Mouse (Mus musculus) MEL (cell line): ENCODE data around the gene Ltbp3. TPM values are rescaled to one million over a fixed set of nuclear protein-coding genes. Genes with fewer than 3 reads are reported as not detected.

Source experiments
- DNase-seq: peaks from one replicate; pipeline ENCODE4 v3.0.0; 2011; ENCODE audit warnings: low read depth, low spot score
- H3K27ac ChIP-seq: 2 replicates; pipeline ENCODE4 v1.5.1; 2012; ENCODE audit warnings: low read depth, mild to moderate bottlenecking, control low read depth, low read length, moderate library complexity; ENCODE audit not compliant: control insufficient read depth
- H3K27me3 ChIP-seq, 2 experiments: fragments of 150-350 bp in 1 of 2; sonication (generic) in 1 of 2; 2 replicates each; pipeline ENCODE4 v1.6.1; 2012; ENCODE audit warnings: low read length in 2 of 2, mild to moderate bottlenecking in 2 of 2, improper control_type of control experiment in 1 of 2, moderate library complexity in 1 of 2; ENCODE audit not compliant: insufficient read depth in 2 of 2, control insufficient read depth in 1 of 2
- H3K36me3 ChIP-seq, 2 experiments: 2 replicates each; pipeline ENCODE4 v1.6.1; 2012 to 2014; ENCODE audit warnings: low read length in 2 of 2, improper control_type of control experiment in 1 of 2, inconsistent platforms in 1 of 2, mild to moderate bottlenecking in 1 of 2; ENCODE audit not compliant: insufficient read depth in 2 of 2, control insufficient read depth in 1 of 2
- H3K4me1 ChIP-seq, 2 experiments: fragments of 150-350 bp in 1 of 2; sonication (generic) in 1 of 2; 2 replicates each; pipeline ENCODE4 v1.6.1; 2012; ENCODE audit warnings: low read length in 2 of 2, improper control_type of control experiment in 1 of 2, mild to moderate bottlenecking in 1 of 2; ENCODE audit not compliant: insufficient read depth in 2 of 2, control insufficient read depth in 1 of 2
- H3K4me3 ChIP-seq, 2 experiments: fragments of 150-350 bp in 1 of 2; sonication (generic) in 1 of 2; 2 replicates each; pipeline ENCODE4 v1.5.1; 2012; ENCODE audit warnings: low read depth in 2 of 2, low read length in 2 of 2, mild to moderate bottlenecking in 2 of 2, moderate library complexity in 2 of 2, control low read depth in 1 of 2, improper control_type of control experiment in 1 of 2; ENCODE audit not compliant: control insufficient read depth in 1 of 2, insufficient read depth in 1 of 2
- H3K79me2 ChIP-seq: 2 replicates; pipeline ENCODE4 v1.6.1; 2012; ENCODE audit warnings: mild to moderate bottlenecking, low read length, moderate library complexity; ENCODE audit not compliant: control insufficient read depth, poor library complexity, insufficient read depth
- H3K9ac ChIP-seq: 2 replicates; pipeline ENCODE4 v1.6.1; 2012; ENCODE audit warnings: low read depth, mild to moderate bottlenecking, control low read depth, low read length, moderate library complexity; ENCODE audit not compliant: control insufficient read depth, poor library complexity, severe bottlenecking
- H3K9me3 ChIP-seq: fragments of 150-350 bp; sonication (generic); replicated peaks from 2 replicates; pipeline ENCODE4 v1.6.1; 2012; ENCODE audit warnings: mild to moderate bottlenecking, low read length, improper control_type of control experiment, moderate library complexity; ENCODE audit not compliant: insufficient read depth
- CHD1 ChIP-seq: IDR thresholded peaks from 2 replicates; pipeline ENCODE4 v1.6.1; 2012; ENCODE audit warnings: low read depth, mild to moderate bottlenecking, inconsistent platforms, low read length, improper control_type of control experiment
- CHD2 ChIP-seq: IDR thresholded peaks from 2 replicates; pipeline ENCODE4 v1.6.1; 2011; ENCODE audit warnings: low read length, improper control_type of control experiment
- CTCF ChIP-seq, 3 experiments: IDR thresholded peaks in 2 of 3; conservative IDR thresholded peaks in 1 of 3; 2 replicates each; pipeline ENCODE4 v1.5.1; 2011 to 2012; ENCODE audit warnings: low read length in 3 of 3, low read depth in 2 of 3, mild to moderate bottlenecking in 2 of 3, improper control_type of control experiment in 1 of 3, inconsistent platforms in 1 of 3, mixed read lengths in 1 of 3, moderate library complexity in 1 of 3; ENCODE audit not compliant: control insufficient read depth in 1 of 3, insufficient read depth in 1 of 3, poor library complexity in 1 of 3, severe bottlenecking in 1 of 3
- E2F4 ChIP-seq: IDR thresholded peaks from 2 replicates; pipeline ENCODE4 v1.6.1; 2011; ENCODE audit warnings: low read depth, low read length, improper control_type of control experiment, borderline replicate concordance
- ELF1 ChIP-seq: IDR thresholded peaks from 2 replicates; pipeline ENCODE4 v1.6.1; 2014; ENCODE audit warnings: low read depth, mild to moderate bottlenecking, inconsistent platforms, low read length, improper control_type of control experiment, moderate library complexity
- ETS1 ChIP-seq: IDR thresholded peaks from 2 replicates; pipeline ENCODE4 v1.6.1; 2012; ENCODE audit warnings: low read depth, mild to moderate bottlenecking, inconsistent platforms, low read length, improper control_type of control experiment, moderate library complexity
- GABPA ChIP-seq: IDR thresholded peaks from 2 replicates; pipeline ENCODE4 v1.6.1; 2012; ENCODE audit warnings: low read depth, mild to moderate bottlenecking, inconsistent platforms, low read length, improper control_type of control experiment, moderate library complexity
- GATA1 ChIP-seq: IDR thresholded peaks from 2 replicates; pipeline ENCODE4 v1.6.1; 2011; ENCODE audit warnings: low read depth, low read length, improper control_type of control experiment
- JUND ChIP-seq: IDR thresholded peaks from 2 replicates; pipeline ENCODE4 v1.6.1; 2011; ENCODE audit warnings: low read depth, mild to moderate bottlenecking, improper control_type of control experiment, low read length
- KAT2A ChIP-seq: conservative IDR thresholded peaks from 2 replicates; pipeline ENCODE4 v1.6.1; 2012; ENCODE audit warnings: low read depth, low read length, improper control_type of control experiment, inconsistent platforms
- MAFK ChIP-seq: IDR thresholded peaks from 2 replicates; pipeline ENCODE4 v1.6.1; 2011; ENCODE audit warnings: low read depth, mild to moderate bottlenecking, low read length, improper control_type of control experiment, borderline replicate concordance
- MAX ChIP-seq: IDR thresholded peaks from 2 replicates; pipeline ENCODE4 v1.6.1; 2011; ENCODE audit warnings: low read length, improper control_type of control experiment
- MEF2A ChIP-seq: IDR thresholded peaks from 2 replicates; pipeline ENCODE4 v1.6.1; 2014; ENCODE audit warnings: low read depth, mild to moderate bottlenecking, inconsistent platforms, low read length, improper control_type of control experiment; ENCODE audit not compliant: poor library complexity, insufficient replicate concordance, severe bottlenecking; ENCODE audit errors: extremely low read depth
- MYB ChIP-seq: IDR thresholded peaks from 2 replicates; pipeline ENCODE4 v1.6.1; 2011; ENCODE audit warnings: mild to moderate bottlenecking, low read depth, low read length, improper control_type of control experiment
- MYC ChIP-seq: IDR thresholded peaks from 2 replicates; pipeline ENCODE4 v1.6.1; 2011; ENCODE audit warnings: low read depth, mild to moderate bottlenecking, low read length, improper control_type of control experiment, moderate library complexity
- NELFE ChIP-seq: IDR thresholded peaks from 2 replicates; pipeline ENCODE4 v1.6.1; 2011; ENCODE audit warnings: low read depth, low read length, improper control_type of control experiment
- SMC3 ChIP-seq: IDR thresholded peaks from 2 replicates; pipeline ENCODE4 v1.6.1; 2011; ENCODE audit warnings: low read depth, low read length, improper control_type of control experiment
- TAL1 ChIP-seq: IDR thresholded peaks from 2 replicates; pipeline ENCODE4 v1.6.1; 2012; ENCODE audit warnings: mild to moderate bottlenecking, inconsistent platforms, low read length, moderate library complexity, mixed read lengths
- TBP ChIP-seq: IDR thresholded peaks from 2 replicates; pipeline ENCODE4 v1.8.0; 2011; ENCODE audit warnings: low read depth, low read length, improper control_type of control experiment
- TCF12 ChIP-seq: IDR thresholded peaks from 2 replicates; pipeline ENCODE4 v1.6.1; 2014; ENCODE audit warnings: low read depth, mild to moderate bottlenecking, inconsistent platforms, low read length, improper control_type of control experiment, moderate library complexity
- USF1 ChIP-seq: IDR thresholded peaks from 2 replicates; pipeline ENCODE4 v1.6.1; 2014; ENCODE audit warnings: low read depth, mild to moderate bottlenecking, inconsistent platforms, low read length, improper control_type of control experiment, moderate library complexity
- USF2 ChIP-seq, 2 experiments: IDR thresholded peaks; 2 replicates each; pipeline ENCODE4 v1.6.1; 2011 to 2012; ENCODE audit warnings: improper control_type of control experiment in 2 of 2, low read length in 2 of 2, borderline replicate concordance in 1 of 2, inconsistent platforms in 1 of 2, low read depth in 1 of 2, mild to moderate bottlenecking in 1 of 2; ENCODE audit not compliant: insufficient read depth in 1 of 2
- ZMIZ1 ChIP-seq: IDR thresholded peaks from 2 replicates; pipeline ENCODE4 v1.6.1; 2012; ENCODE audit warnings: low read depth, mild to moderate bottlenecking, inconsistent platforms, low read length, improper control_type of control experiment, moderate library complexity
- polyA plus RNA-seq, 2 experiments: library from polyadenylated mRNA; stranded (reverse) in 1 of 2; unstranded in 1 of 2; fragments of >175 nt in 1 of 2; fragments of >200 nt in 1 of 2; gene quantifications; 2 replicates each; pipeline versions ENCODE4 v1.2.1 to v1.2.4; 2012; ENCODE audit warnings: low replicate concordance in 2 of 2, low read depth in 1 of 2; ENCODE audit not compliant: insufficient read length in 2 of 2, insufficient read depth in 1 of 2, missing spikeins in 1 of 2
- total RNA-seq: library from RNA; depleted of rRNA; stranded (reverse); fragments of 300-350 nt; gene quantifications from 2 replicates; pipeline ENCODE4 v1.2.3, GENCODE M21; 2012

Gene Ltbp3
- total and polyA plus RNA-seq, 3 experiments, result 0.39 TPM; not detected in 2

DNA sequence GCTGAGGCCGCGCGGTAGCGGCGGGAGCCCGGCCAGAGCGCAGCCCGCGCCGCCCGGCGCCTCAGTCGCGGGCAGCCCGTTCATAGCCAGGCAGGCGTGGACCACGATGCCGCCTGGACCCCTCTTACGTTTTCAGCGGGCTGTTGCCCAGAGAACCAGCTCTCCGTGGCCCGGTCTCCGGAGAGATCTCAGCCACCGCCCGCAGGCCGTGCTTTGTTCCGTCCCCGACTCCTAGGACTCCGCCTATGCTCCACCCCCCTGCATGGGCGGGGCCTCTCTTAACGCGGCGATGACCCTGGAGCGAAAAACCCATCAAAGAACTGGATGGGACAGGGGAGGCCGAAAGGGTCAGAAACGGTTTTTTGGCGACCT, 11.3 kb upstream of the Ltbp3 start, which contains the start of gene Fam89b (continued):
- TF ChIP-seq KAT2A (no peak), MYB (no peak), ELF1 (peak; percentile 62; the same call in 1 of the 2 replicates), MEF2A (no peak), TAL1 (no peak), E2F4 (no peak), NELFE (peak; percentile 72), JUND (no peak), TBP (peak; percentile 58), MAX (peak; percentile 38; the same call in 1 of the 2 replicates), GABPA (no peak), USF1 (no peak), MYC (no peak)

DNA sequence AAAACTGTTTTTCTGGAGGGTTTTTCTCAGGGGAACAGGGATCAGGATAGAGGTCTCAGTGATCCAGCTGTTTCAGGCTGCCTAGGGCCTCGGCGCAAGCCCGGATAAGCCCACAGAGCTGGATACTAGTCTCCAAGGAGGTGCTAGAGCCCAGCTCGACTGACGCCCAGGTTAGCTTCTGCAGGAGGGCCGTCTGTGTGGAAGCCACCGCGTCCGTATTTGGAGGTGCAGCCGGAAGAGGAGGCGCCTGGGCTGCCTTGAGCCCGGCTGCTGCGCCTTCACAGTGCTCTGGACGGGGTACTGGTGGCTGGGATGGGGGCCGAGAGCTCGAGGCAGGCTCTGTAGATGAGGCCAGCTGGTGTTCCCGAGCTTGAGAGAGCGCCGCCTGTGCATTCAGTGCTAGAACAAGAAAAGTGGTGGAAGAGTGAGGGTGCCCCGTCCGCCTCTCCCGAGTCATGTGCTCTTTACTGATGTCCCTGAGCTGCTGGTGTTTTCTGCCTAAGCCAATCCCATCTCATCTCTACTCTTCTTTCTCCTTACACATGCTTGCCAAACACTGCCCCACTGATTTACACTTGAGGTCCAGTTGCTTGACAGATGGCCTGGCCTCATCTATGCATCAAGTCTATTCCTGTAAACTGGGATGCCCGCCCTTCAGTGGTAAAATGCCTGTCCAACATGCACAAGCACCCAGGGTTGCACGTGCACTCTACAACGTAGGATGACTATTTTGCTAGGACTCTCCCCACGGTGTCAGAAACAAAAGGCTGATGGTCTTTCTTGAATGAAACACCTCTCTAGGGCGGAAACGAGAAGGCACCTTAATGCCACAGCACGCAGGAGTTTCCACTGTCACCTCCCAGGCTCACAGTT, 10.2 kb upstream of the Ltbp3 start:
- peaks cover 0 to 20% of the 10 kb centered on the region in 2 experiments; a peak in 2 of 4 replicates for H3K36me3 ChIP-seq
- H3K27me3 ChIP-seq, result no peaks in the 10 kb centered on the region
- H3K4me1 ChIP-seq, result peaks cover 0 to 38% of the 10 kb centered on the region in 2 experiments; a peak in 2 of 4 replicates
- no peaks in the 10 kb centered on the region for H3K9me3 ChIP-seq
- no peak for TF ChIP-seq USF2 (IDR thresholded peaks at IDR 0.05; ENCODE audit: borderline replicate concordance in 1 of 2, insufficient read depth in 1 of 2, low read depth in 1 of 2, low read length in 2 of 2)
- TF ChIP-seq CHD1, result no peak
- TF ChIP-seq CTCF (IDR thresholded peaks at IDR 0.05 in 2 of 3, conservative IDR thresholded peaks at IDR 0.05 in 1 of 3; ENCODE audit: control insufficient read depth in 1 of 3, insufficient read depth in 1 of 3, low read depth in 2 of 3, low read length in 3 of 3, poor library complexity in 1 of 3, severe bottlenecking in 1 of 3), result no peak
- TF ChIP-seq MAX, result no peak
- TF ChIP-seq MAFK, result no peak
- TF ChIP-seq TCF12, result no peak
- TF ChIP-seq NELFE, result no peak
- no peak for TF ChIP-seq MYC
- no peak for TF ChIP-seq CHD2
- TF ChIP-seq MYB, result no peak
- TF ChIP-seq ZMIZ1, result no peak
- TF ChIP-seq KAT2A, result no peak
- no peak for TF ChIP-seq ETS1
- TF ChIP-seq SMC3, result no peak
- no peak for TF ChIP-seq GATA1
- H3K79me2 ChIP-seq, result peaks cover 34% of the 10 kb centered on the region
- H3K27ac ChIP-seq, result no peak overlapping the region
- H3K9ac ChIP-seq, result peak overlapping the region; percentile 82
- DNase-seq, result no peak
- H3K4me3 ChIP-seq, result peak overlapping the region; percentile 66 to 89
